Mouse (Mus musculus) thymus, postnatal 25 days (tissue): ENCODE results near the gene Tm9sf3.

Experiments used
- DNase-seq: peaks from one replicate; pipeline ENCODE4 v3.0.0; 2022

Tm9sf3 gene

DNA sequence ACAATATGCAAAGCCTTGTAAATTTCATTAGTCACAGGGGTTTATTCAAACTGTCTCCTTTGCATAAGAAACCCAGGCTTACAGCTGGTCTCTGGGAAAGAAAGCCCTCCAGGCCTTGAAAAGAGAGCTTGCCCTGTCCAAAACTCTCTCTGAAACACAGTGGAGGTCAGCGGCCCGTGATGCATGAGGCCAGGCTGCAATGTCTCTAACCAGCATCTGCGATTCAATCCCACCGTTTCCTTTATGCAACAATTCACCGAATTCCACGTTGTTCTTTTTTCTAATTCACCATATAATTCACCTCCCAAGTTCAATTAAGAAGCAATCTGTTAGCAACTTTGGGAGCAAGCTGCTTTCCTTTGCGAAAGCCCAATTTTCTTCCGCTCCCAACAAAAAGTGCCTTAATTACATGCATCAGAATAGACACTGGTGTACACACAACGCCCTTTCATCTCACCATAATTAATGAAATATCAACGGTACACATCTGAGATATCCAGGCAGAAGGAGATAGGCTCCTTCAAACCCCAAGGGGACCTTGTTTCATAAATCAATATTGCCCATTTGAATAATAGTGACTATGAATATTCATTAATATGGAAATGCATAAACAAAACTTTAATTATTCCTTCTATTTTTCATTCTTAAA, 99.2 kb downstream of the Tm9sf3 start:
- DNase-seq, result no peak
